Mouse (Mus musculus) thymus, adult 18-20 months (tissue): ENCODE data around the gene Imp3.
"Not testable (repeated sequence)": the region's sequence is repeated elsewhere in the genome, so short reads cannot be mapped to it uniquely, and the experiment has no call there.

Source experiments
- DNase-seq, 2 experiments: peaks; one replicate each; pipeline ENCODE4 v3.0.0; 2022; ENCODE audit warnings: mixed read lengths in 2 of 2

Gene Imp3

DNA sequence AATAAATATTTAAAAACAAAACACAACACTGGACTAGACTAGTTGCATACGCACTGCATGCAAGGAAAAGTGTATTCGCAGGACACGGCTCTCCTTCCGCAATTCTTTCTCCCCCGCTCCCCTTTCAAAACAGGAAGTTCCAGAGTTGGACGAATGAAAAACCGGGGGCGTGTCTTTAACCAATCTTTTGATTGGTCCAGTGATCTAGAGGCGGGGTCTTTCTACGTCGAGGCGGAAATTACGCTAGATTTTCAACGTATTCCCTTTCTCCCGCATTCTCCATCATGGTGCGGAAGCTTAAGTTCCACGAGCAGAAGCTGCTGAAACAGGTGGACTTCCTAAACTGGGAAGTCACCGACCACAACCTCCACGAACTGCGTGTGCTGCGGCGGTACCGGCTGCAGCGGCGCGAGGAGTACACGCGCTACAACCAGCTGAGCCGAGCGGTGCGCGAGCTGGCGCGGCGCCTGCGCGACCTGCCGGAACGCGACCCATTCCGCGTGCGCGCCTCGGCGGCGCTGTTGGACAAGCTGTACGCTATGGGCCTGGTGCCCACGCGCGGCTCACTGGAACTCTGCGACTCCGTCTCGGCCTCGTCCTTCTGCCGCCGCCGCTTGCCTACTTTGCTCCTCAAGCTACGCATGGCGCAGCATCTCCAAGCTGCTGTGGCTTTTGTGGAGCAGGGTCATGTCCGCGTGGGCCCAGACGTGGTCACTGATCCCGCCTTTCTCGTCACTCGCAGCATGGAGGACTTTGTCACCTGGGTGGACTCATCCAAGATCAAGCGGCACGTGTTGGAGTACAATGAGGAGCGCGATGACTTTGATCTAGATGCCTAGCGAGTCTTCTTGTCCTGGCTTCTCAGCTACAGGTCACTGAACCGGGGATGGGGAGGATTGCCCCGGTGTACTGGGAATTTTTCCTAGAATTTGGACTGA is at the start of gene Imp3:
Gene Imp3 (plus strand): TSS at position 253 of the 938 bp plus-strand sequence.
- DNase-seq: peak; percentile 73 to 89

DNA sequence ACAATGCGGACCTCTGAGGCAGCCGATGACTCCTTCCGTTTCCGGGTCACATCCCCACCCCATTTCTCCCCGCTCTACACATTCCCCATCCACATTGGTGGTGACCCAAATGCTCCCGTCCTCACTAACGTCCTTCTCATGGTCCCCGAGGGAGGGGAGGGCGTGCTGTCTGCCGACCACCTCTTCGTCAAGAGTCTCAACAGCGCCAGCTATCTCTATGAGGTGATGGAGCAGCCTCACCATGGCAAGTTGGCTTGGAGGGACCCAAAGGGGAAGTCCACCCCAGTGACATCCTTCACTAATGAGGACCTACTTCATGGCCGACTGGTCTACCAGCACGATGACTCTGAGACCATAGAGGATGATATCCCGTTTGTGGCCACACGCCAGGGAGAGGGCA is 49.7 kb upstream of the Imp3 start:
- no peak for DNase-seq

- DNase-seq: peak in 1 of 2 experiments; percentile 19
Observed at GRCm38 (mm10) chr9:56889817-56890216, 47.5 kb upstream of the Imp3 start.

DNA sequence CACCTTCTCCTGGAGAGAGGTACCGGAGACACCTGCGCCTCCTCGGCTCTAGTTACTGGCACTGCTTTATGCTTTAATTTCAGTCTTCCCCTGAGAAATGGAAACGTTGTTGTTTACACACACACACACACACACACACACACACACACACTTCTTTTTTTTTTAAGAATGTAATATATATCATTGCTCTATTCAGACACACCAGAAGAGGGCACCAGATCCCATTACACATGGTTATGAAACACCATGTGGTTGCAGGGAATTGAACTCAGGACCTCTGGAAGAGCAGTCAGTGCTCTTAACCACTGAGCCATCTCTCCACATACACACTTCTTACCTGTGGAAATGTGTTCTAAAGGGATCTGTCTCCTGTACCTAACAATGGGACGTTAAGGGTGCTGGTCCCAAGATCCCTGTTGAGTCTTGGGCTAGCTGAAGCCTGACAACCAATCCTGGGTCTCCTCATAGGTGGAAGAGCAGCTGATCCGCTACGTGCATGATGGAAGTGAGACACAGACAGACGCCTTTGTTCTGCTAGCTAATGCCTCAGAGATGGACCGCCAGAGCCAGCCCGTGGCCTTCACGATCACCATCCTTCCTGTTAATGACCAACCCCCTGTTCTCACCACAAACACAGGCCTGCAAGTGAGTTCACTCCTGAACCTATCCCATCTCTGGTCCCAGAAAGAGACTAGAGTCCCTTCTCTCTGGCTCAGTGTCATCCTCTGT is 46.6 kb upstream of the Imp3 start:
- no peak for DNase-seq

DNA sequence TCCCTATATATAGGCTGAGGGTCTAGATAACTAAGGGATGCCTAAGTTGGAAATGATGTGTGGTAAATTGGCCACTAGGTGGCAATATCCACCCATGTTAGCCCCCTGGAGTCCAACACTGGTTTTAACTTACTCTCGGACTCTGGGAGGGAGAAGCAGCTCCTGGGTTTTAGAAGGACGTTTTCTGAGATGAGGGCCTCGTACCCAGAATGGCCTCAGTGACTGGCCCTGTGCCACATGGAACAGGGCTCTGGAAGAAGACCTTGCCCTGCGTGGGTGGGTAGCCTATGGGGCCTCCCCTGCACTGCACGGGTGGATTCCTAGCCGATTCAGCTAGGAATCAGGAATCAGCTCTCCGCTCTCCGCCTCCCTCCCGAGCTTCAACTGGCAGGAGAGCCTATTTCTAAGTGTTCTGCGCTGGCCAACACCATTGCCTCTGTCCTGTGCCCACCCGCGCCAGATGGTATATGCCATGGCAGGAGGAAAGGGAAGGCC is 45.7 kb upstream of the Imp3 start:
- peak in 1 of 2 experiments; percentile 25 for DNase-seq

GRCm38 (mm10) chr9:56892111-56892510 is 45.2 kb upstream of the Imp3 start:
- DNase-seq: no peak

DNA sequence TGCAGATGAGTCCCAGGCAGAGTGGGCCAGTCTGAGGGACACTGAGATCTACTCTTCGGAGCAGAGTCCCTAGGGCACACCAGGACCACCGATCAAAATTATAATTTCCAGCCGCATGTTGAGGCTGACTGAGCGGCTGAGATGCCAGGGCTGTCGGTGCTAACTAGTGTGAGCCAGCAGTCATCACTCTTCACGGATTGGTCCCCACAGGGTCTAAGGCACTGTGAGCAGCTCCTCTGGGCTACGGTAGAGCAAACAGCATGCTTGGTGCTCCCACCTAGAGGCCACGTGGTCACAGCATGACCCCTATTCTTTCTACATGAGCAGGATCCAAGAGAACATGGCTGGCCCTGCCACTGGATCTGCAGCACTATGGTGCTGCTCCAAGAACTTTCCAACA is 44.0 kb upstream of the Imp3 start:
- DNase-seq: no peak

GRCm38 (mm10) chr9:56894006-56894405 is 43.3 kb upstream of the Imp3 start:
- DNase-seq: no peak

GRCm38 (mm10) chr9:56896779-56897178 is 40.5 kb upstream of the Imp3 start:
- no peak for DNase-seq

GRCm38 (mm10) chr9:56899409-56899808 is 37.9 kb upstream of the Imp3 start:
- no peak for DNase-seq

DNA sequence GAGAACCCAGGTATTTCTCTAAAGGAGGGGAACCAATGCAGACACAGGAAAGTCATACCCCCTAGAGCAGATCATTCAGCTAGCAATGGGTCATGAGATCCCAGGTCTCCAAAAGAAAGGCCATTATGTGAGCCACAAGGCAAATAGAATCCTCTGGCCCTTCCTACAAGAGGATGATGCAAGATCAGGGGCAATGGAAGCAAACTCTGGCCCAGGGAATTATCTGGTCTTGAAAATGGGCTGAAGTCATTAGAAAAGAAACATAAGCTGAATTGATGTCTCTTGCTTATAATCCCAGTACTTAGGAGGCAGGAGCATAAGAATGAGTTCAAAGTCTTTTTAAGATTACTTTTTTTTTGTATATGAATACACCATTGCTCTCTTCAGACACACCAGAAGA is 37.2 kb upstream of the Imp3 start:
- no peak for DNase-seq

- no peak for DNase-seq
Observed at GRCm38 (mm10) chr9:56900571-56900970, 36.7 kb upstream of the Imp3 start.

- DNase-seq: no peak
Observed at GRCm38 (mm10) chr9:56901187-56901586, 36.1 kb upstream of the Imp3 start.

DNA sequence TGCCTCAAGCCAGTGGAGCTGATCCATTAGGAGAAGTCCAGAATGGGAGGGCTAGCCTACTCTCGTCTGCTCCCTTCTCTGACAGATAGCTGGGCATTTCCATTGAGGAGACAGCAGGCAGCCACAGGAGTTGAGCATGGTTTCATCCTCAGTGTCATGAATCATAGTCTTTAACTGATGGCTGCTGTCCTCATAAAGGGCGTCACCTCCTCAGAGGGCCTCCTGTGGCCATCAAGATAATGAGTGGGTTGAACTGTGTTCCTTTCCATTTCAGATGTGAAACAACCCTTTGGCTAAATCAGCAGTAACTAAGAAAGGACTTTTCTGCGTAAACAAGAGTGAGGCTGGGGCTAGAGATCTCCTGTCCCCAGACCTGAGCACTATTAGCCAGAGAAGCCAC is 33.6 kb upstream of the Imp3 start:
- DNase-seq: no peak

DNA sequence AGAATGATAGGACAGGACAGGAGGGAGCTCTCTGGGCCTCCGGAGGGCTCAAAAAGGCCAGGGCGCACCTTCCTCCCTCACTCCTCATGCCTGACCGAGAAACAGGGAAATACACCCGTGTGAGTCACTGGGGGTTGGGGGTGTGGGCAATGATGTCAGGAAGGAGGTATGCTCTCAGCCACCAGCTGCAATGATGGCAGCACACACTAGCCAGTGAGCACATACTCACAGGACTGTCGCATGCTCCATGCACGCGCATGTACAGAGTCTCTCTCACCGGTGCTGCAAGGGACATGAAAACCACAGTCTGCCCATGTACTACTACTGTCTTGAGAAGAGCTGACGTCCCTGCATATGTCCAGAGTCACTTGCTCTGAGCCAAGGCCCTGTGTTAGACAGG is 29.7 kb upstream of the Imp3 start:
- DNase-seq: no peak

GRCm38 (mm10) chr9:56909991-56910390 is 27.3 kb upstream of the Imp3 start:
- DNase-seq: not testable (repeated sequence)

DNA sequence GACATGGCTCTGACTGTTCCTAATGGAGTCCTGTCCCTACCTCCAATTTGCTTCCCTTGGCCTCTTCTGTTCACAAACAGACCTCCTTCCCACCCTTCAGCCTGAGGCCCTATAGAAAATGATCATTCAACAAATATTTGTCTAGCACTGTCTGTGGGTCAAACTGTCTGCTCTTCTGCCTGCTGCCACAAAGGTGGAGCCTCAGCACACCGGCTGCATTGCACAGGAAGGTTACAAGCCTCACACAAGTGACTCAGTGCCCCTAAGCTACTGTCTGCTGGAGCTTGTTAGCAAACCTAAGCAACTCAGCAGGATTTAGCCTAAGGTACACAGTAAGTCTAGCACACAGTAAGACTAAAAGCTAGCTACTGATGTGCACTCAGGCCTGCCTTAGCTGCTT is 26.3 kb upstream of the Imp3 start:
- no peak for DNase-seq

DNA sequence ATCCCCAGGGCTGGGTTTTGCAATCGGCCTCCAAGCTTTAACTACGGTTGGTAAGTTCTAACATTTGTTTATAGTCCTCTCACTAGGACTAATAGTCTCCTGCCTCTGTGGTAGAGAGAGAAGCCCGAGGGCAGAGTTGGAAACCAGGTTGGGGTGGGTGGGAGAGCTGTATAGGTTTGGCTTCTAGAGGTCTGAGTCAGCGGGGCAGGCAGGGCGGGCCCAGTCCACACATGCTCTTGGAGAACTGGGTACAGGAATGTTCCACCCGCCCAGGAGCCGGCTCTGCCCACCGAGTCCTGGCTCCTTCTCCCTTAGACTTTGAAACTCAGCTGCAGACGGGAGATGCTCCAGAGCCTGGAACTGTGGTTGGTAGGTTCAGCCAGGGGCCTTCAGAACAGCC is 23.3 kb upstream of the Imp3 start:
- no peak for DNase-seq

DNA sequence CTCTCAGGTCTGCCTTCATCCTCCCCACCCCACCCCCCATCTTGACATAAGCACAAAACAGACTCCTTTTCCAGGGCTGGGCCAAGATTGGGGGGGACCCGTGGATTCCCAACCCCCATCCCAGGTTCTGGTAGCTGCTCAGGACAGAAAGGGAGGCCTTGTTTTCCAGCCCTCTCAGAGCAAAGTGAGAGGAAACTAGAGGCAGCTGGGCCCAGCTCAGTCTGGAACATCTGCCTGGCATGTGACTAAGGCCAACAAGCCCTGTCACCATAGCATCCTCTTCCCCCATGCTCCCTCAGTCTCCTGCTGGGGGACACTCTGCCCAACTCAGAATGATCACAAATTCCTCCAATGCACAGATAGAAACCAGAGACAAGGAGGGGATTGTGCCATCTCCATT is 22.2 kb upstream of the Imp3 start:
- DNase-seq: no peak

DNA sequence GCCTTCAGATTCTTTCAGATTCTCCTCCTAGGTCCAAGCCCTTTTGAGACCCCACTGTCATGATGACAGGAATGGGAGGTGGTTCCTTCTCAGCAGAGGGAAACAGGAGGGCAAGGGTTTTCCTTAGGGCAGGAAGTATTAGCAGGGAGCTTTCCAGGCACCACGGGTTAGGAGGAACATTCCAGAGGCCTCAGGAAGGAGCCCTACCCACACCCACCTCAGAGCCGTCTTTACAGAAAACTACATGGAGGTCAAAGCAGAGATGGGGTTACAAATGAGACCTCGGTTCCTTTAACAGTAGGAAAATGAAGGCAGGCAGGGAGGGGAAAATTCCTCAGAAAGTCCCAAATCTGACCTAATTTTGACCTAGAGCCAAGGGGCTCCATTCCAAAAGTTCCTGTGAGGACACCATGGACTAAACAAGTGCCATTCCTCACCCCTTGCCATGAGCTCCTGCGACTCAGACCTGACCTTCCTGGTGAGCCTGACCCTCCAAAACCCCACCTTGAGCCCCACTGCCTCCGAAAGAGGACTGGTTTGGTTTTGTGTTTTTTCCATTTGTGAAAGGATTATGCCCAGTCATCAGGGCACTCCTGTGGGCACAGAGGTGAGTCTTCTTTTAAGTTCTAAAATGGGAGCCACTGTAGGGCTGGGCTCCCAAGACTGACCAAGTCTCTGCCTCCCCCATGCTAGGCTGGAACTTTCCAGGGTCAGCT is 21.4 kb upstream of the Imp3 start:
- DNase-seq: no peak

GRCm38 (mm10) chr9:56917131-56917530 is 20.1 kb upstream of the Imp3 start:
- DNase-seq: no peak

GRCm38 (mm10) chr9:56918466-56918865 is 18.8 kb upstream of the Imp3 start:
- no peak for DNase-seq

DNA sequence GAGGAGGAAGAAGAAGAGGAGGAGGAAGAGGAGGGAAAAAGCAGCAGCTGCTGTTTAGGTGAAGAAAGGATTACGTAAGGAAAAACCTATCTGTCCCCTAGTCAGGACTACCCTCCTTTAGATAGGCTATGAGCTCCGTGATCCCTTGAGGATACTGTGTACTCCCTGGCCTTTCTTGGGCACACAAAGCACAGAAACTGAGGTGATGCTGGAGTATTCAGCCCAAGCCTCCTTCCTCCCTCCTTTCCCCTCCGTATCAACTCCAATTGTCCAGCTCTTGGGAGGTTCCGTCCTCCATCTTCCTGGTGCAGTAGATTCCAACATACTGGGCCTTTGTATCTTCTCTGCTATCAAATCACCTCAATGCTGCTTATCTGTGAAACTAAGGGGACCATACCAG is 14.5 kb upstream of the Imp3 start:
- DNase-seq: no peak
